Mouse (Mus musculus) induced T-regulatory cell, adult 2 months (primary cell): ENCODE data around the gene Pdp2.
"Not testable (repeated sequence)": the region's sequence is repeated elsewhere in the genome, so short reads cannot be mapped to it uniquely, and the experiment has no call there.

Source experiments
- DNase-seq: peaks from one replicate; pipeline ENCODE4 v3.0.0-alpha.2; 2012; ENCODE audit warnings: low read depth

Gene Pdp2

DNA sequence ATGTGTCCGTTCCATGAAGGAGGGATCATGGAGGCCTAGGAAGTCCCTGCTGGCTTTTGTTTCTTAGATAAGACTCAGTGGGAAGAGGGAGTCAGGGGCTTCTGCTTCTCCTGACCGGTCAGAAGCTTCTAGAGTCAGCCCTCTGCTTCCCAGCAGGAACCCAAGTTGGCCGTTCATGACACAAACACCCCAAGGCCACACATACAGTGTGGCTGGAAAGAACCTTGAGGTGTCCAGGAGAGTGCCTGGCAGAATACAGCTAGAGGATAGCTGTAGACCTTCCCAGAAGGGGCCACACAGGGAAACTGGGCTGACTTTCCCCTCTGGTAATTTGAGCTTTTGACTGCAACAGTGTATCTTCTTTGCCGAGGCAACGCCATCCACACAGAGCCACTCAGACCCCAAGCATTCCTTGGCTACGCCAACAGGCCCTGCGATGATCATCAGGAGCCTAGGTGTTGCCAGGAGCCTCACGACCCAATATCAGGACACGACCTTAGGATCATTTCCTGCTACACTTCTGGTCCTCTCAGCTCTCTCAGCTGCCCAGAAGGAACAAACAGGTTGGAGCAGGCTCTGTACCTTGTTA is 42.0 kb downstream of the Pdp2 start:
- no peak for DNase-seq

DNA sequence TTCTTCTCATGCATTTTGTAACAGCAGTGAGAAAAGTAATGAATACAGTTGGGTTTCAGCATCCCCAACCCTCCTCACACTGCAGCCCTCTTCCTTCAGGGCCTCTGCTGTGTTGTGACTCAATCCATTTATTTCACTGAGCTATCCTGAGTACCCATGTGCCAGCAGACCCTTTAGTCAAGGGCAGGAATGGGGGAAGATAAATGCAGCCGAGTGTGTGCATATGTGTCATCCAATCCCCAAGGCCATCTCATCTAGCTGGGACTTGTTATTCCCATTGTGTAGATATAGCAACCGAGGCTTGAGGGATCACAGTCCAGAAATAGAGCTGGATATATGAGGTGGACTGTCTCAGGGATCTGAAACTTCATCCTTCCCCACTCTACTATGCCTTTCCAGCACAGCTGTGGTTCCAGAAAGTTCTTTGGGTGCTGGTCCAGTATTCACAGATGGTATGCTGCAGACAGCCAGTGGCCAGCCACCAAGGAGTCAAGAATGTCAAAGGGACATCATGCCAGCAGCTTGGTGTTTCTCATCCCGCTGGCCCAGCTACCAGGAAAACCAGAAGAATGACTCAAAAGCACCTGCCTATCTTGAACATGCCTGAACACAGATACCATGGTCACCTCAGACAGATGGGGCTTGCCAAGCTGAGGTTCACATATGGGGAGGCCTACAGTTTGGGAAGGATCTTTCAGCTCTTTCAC is 43.9 kb downstream of the Pdp2 start:
- no peak for DNase-seq

- no peak for DNase-seq
Measured at GRCm38 (mm10) chr8:104638010-104638409, 46.8 kb downstream of the Pdp2 start.

- no peak for DNase-seq
Measured at GRCm38 (mm10) chr8:104640241-104640640, 49.0 kb downstream of the Pdp2 start.

DNA sequence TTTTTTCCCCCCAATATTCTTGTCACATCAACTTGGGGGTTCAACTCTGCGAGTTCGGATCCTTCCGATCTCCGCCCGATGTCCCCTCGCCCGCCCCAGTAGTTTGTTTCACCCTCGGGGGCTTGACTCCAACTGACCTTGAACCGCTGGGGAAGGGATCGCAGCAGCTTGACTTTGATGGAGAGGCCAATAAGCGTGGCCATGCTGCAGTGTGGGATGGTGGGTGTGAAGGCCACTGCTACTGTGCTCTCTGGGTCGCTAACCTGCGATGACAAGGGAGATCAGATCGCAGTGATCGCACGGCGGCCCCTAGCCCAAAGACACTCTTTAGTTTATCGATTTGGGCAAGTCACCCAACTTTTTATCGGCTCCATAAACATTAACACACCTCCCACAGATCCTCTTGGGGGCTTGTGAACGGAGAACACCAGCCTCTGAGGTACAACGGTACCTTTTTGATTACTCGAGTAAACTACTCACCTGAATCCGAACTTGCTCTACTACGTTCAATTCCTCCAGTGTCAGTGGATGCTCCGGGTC is 49.6 kb downstream of the Pdp2 start:
- DNase-seq, result no peak

DNA sequence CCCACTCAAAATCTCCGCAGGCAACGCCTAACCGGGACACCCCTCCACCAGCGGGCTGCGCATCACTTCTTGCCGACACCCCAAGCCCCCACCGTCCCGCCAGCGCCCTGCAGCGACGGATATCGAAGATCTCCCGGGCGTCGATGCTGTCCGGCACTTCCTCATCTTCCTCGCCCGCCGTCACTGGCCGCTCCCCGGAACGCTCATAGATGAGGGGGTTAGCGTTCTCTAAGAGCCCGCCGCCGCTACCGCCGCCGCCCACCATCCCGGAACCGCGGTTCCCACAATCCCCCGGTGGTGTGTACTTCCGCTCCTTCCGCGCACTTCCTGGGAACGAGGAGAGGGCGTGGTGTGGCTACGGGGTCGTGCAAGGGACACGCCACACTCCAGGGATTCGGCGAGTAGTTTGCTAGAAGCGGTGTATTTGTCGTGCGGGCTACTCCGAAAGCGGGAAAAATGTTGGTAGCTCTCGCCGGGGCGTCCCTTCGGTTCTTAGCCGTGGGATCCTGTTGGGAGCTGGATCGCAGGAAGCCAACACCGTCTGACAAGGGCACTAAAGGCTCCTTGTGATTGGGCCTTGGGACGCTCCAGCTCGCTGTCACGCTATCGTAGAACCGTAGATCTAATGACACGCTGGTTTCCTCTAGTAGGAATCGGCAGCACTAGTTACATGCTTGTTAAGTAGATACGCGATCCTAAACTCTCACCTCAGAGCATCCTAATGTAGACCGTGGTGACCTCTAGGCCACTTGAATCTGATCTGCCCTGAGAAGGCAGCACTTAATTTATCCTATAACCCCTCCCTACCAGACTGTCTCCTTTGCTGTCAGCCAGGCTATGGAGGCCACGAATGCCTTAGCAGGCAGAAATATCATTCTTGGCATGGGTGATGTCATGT is 50.4 kb downstream of the Pdp2 start, which contains the start of gene Ciao2b:
Gene Ciao2b, minus strand, starts transcription at position 540 of the 898 bp plus-strand sequence.
- peak; percentile 92 for DNase-seq

- no peak for DNase-seq
Measured at GRCm38 (mm10) chr8:104642324-104642654, 51.0 kb downstream of the Pdp2 start.

DNA sequence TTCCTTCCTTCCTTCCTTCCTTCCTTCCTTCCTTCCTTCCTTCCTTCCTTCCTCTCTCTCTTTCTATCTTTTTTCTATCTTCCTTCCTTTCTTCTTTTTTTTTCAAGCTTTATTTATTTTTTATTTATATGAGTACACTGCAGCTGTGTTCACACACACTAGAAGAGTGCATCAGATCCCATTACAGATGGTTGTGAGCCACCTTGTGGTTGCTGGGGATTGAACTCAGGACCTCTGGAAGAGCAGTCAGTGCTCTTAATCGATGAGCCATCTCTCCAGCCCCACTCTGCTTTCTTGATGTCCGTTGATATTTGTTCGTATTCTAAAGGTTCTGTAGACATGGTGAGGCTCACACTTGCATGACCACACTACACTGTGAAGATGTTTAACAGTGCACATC is 52.9 kb downstream of the Pdp2 start:
- not testable (repeated sequence) for DNase-seq
